ENCODE assay signal across 8 mouse cellular contexts in genomic region chr12:17544209-17545106, GRCm38 (mm10). TPM values are rescaled to one million over a fixed set of nuclear protein-coding genes. Genes with fewer than 3 reads are reported as not detected.
A peak's percentile ranks its signal among the peaks of the same experiment; 100 is the strongest.
DNase-seq lines count a peak whose midpoint lies in the region; ATAC-seq and TF ChIP-seq lines count a peak whose summit lies in the region.

Odc1 (plus strand) TSS chr12:17544794.

- ATAC-seq in cerebellum, adult (ENCODE audit: insufficient number of reproducible peaks, low FRiP score, low TSS enrichment): peak; percentile 90
- peak; percentile 97 for ATAC-seq in forebrain, embryonic 14.5 days
- ATAC-seq in neutrophil, adult 5-6 weeks (ENCODE audit: extremely low read depth, insufficient number of reproducible peaks, low FRiP score, poor library complexity, severe bottlenecking): peak; percentile 77

- H3K9me3 ChIP-seq in ES-Bruce4 (replicated peaks; ENCODE audit: control insufficient read depth, insufficient read depth, low read length, poor library complexity, severe bottlenecking): no peaks in the 10 kb centered on the region
- H3K9me3 ChIP-seq in forebrain, embryonic 14.5 days (replicated peaks; ENCODE audit: control insufficient read depth, low read length): no peaks in the 10 kb centered on the region

- under 1% methylated on average over 86 of the region's 98 CpGs for WGBS in forebrain, embryonic 14.5 days
- under 1% methylated on average over 88 of the region's 98 CpGs for WGBS in lung, adult 2 months

- H3K36me3 ChIP-seq in ES-Bruce4 (ENCODE audit: control insufficient read depth, insufficient read depth, low read length, poor library complexity, severe bottlenecking): peaks cover 30% of the 10 kb centered on the region
- H3K36me3 ChIP-seq in forebrain, embryonic 14.5 days (ENCODE audit: control insufficient read depth, insufficient read depth, low read length): peaks cover 27% of the 10 kb centered on the region

- intact Hi-C loops in heart, postnatal 14 days (cut with DNase I): loop anchor here (5.0 to 10.0 kb wide), 2 partner anchors 102 to 280 kb away; partner anchors contain the start of gene Pdia6

- TF ChIP-seq EP300 in ES-Bruce4 (IDR thresholded peaks at IDR 0.05; ENCODE audit: insufficient read depth, low read depth, low read length): peak; percentile 83

- DNase-seq in forebrain, embryonic 14.5 days (ENCODE audit: low spot score): peak; percentile 98
- peak; percentile 97 to 98 for DNase-seq in heart, postnatal 14 days
- peak; percentile 96 to 97 for DNase-seq in layer of hippocampus, adult 18-20 months (ENCODE audit: low spot score in 2 of 2)
- peak; percentile 96 for DNase-seq in lung, adult 2 months
- peak; percentile 96 to 97 for DNase-seq in thymus, adult 18-20 months

- H3K4me2 ChIP-seq in forebrain, embryonic 14.5 days (ENCODE audit: low read length): peak within 1 kb of the TSS; percentile 76

- peak within 1 kb of the TSS; percentile 94 for H3K9ac ChIP-seq in ES-Bruce4 (ENCODE audit: low read depth, poor library complexity, severe bottlenecking)
- H3K9ac ChIP-seq in forebrain, embryonic 14.5 days (ENCODE audit: low read length): peak within 1 kb of the TSS; percentile 91

- peak; percentile 61 for TF ChIP-seq POLR2A in ES-Bruce4 (IDR thresholded peaks at IDR 0.05; ENCODE audit: insufficient read depth, low read length)
- TF ChIP-seq POLR2A in lung, adult 2 months (IDR thresholded peaks at IDR 0.05; ENCODE audit: borderline replicate concordance, extremely low read depth, low read depth, low read length): peak; percentile 87; the same call in 1 of the 2 replicates

- H3K4me1 ChIP-seq in ES-Bruce4 (ENCODE audit: control insufficient read depth, insufficient read depth, low read length): no peaks in the 10 kb centered on the region
- H3K4me1 ChIP-seq in forebrain, embryonic 14.5 days (ENCODE audit: control insufficient read depth, insufficient read depth, low read length): peaks cover 14% of the 10 kb centered on the region; the same call in 1 of the 2 replicates
- H3K4me1 ChIP-seq in lung, adult 2 months (ENCODE audit: control insufficient read depth, insufficient read depth, low read length): peaks cover 3% of the 10 kb centered on the region; the same call in 1 of the 2 replicates

- H3K4me3 ChIP-seq in ES-Bruce4 (ENCODE audit: low read depth, low read length): peak within 1 kb of the TSS; percentile 94
- peak within 1 kb of the TSS; percentile 91 for H3K4me3 ChIP-seq in forebrain, embryonic 14.5 days (ENCODE audit: low read depth, low read length)
- peak within 1 kb of the TSS; percentile 85 for H3K4me3 ChIP-seq in lung, adult 2 months (replicated peaks; ENCODE audit: extremely low read depth, low read depth, low read length)

- peak within 1 kb of the TSS; percentile 58 for H3K27ac ChIP-seq in ES-Bruce4 (ENCODE audit: insufficient read depth, low read length)
- H3K27ac ChIP-seq in forebrain, embryonic 14.5 days (ENCODE audit: low read depth, low read length): peak within 1 kb of the TSS; percentile 88

- H3K27me3 ChIP-seq in ES-Bruce4 (ENCODE audit: control insufficient read depth, insufficient read depth, low read length, poor library complexity, severe bottlenecking): no peaks in the 10 kb centered on the region
- H3K27me3 ChIP-seq in forebrain, embryonic 14.5 days (replicated peaks; ENCODE audit: control insufficient read depth, insufficient read depth, low read length): no peaks in the 10 kb centered on the region

- TF ChIP-seq CTCF in ES-Bruce4 (IDR thresholded peaks at IDR 0.05; ENCODE audit: low read depth, low read length): no peak
- no peak for TF ChIP-seq CTCF in lung, adult 2 months (IDR thresholded peaks at IDR 0.05; ENCODE audit: insufficient read depth, low read length)

RNA-seq across cellular contexts. Expression of gene Odc1, which starts in this region (rescaled TPM):
- 628 and 653 TPM in 2 replicates for polyA plus RNA-seq in ES-Bruce4 (2011; ENCODE audit: insufficient read depth, insufficient read length, low read depth, missing spikeins)
- 244 and 288 TPM in 2 replicates for polyA plus RNA-seq in forebrain, embryonic 14.5 days (2014; fragmentation: Nextera tagmentation; extraction: Ambion mirVana)
- total RNA-seq in heart, postnatal 14 days (2021): 10 to 100 TPM; 50.6 to 59.0 TPM
- total RNA-seq in layer of hippocampus, adult 18-20 months (2021): 10 to 100 TPM; 69.0 to 75.1 TPM
- polyA plus RNA-seq in lung, adult 2 months (2012; rRNA removed): 48.1 and 59.5 TPM in 2 replicates
- total RNA-seq in neutrophil, adult 5-6 weeks (2017): 107 and 142 TPM in 2 replicates

Comparison
In these comparisons a context has a peak if more than half of its experiments do, and no peak if none do; other contexts are left out.
1. Peak in every context shown above with its lines: DNase-seq, ATAC-seq, H3K4me3 ChIP-seq and H3K27ac ChIP-seq.